Mouse (Mus musculus) liver, adult 2 months (tissue): ENCODE results near the gene Gm29427. TPM values are rescaled to one million over a fixed set of nuclear protein-coding genes. Genes with fewer than 3 reads are reported as not detected.

Source experiments
- DNase-seq: peaks from one replicate; pipeline ENCODE4 v3.0.0-alpha.2; 2011; ENCODE audit warnings: low read depth, low spot score; ENCODE audit errors: extremely low read depth
- H3K27ac ChIP-seq: fragments of 200-500 bp; replicated peaks from 2 replicates; pipeline ENCODE4 v1.5.1; 2012; ENCODE audit warnings: low read depth, mild to moderate bottlenecking, control low read depth, inconsistent platforms, low read length; ENCODE audit not compliant: insufficient read depth
- H3K27me3 ChIP-seq: fragments of 200-500 bp; 2 replicates; pipeline ENCODE4 v1.6.1; 2012; ENCODE audit warnings: mild to moderate bottlenecking, moderate library complexity, low read length, inconsistent platforms; ENCODE audit not compliant: control insufficient read depth, insufficient read depth
- H3K36me3 ChIP-seq: fragments of 200-500 bp; 2 replicates; pipeline ENCODE4 v1.6.1; 2012; ENCODE audit warnings: low read length, inconsistent platforms; ENCODE audit not compliant: control insufficient read depth, insufficient read depth
- H3K4me1 ChIP-seq: fragments of 200-500 bp; 2 replicates; pipeline ENCODE4 v1.6.1; 2011; ENCODE audit warnings: low read length; ENCODE audit not compliant: control insufficient read depth, insufficient read depth
- H3K4me3 ChIP-seq: fragments of 200-500 bp; 2 replicates; pipeline ENCODE4 v1.5.1; 2011; ENCODE audit warnings: low read depth, mild to moderate bottlenecking, control low read depth, low read length, moderate library complexity; ENCODE audit not compliant: insufficient read depth
- H3K79me2 ChIP-seq: fragments of 200-500 bp; 2 replicates; pipeline ENCODE4 v1.6.1; 2012; ENCODE audit warnings: inconsistent platforms, mild to moderate bottlenecking, low read length, moderate library complexity; ENCODE audit not compliant: control insufficient read depth, insufficient read depth
- H3K9ac ChIP-seq: fragments of 200-500 bp; 2 replicates; pipeline ENCODE4 v1.6.1; 2012; ENCODE audit warnings: low read depth, mild to moderate bottlenecking, control low read depth, inconsistent platforms, low read length
- CTCF ChIP-seq: fragments of 200-500 bp; IDR thresholded peaks from 2 replicates; pipeline ENCODE4 v1.5.1; 2011; ENCODE audit warnings: low read depth, low read length, control low read depth
- POLR2A ChIP-seq: fragments of 200-500 bp; IDR thresholded peaks from 2 replicates; pipeline ENCODE4 v1.6.1; 2011; ENCODE audit warnings: low read length, control low read depth; ENCODE audit not compliant: insufficient read depth; ENCODE audit errors: extremely low read depth
- WGBS: fragments of 180-500 bp; shearing (Covaris S2); methylation state at CpG from one replicate; pipeline ENCODE4 v1.1.7; 2018; 5-methylcytosine and 5-hydroxymethylcytosine counted together
- polyA plus RNA-seq: library from polyadenylated mRNA; depleted of rRNA; stranded (reverse); fragments of >200 nt; gene quantifications from 2 replicates; pipeline ENCODE4 v1.2.3, GENCODE M21; 2012
- total RNA-seq: library from RNA; depleted of rRNA; stranded (reverse); fragments of >200 nt; gene quantifications from 2 replicates; pipeline ENCODE4 v1.2.3, GENCODE M21; 2014

Gene Gm29427
- total and polyA plus RNA-seq, 2 experiments: not detected

DNA sequence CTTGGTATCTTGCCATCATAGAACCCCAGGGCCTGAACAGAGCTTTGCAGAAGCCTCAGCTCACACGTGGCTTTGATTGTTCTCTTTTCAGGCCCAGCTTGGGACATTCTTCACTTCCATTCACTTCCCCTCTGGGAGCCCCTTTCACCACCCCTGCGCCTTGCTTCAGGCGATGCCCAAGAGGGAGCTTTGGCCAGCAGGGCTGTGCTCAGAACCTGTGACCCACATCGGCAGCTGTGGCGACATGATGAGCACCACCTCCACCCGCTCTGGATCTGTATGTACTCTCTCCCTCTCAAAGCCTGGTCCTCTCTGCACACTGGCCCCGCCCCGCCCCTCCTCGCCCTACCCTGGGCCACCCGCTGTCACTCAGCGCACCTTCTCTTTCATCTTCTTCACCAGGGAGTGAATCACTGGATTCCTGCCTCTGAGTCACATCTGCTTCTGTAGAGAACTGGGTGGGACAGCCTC, 21.8 kb upstream of the Gm29427 start:
- H3K79me2 ChIP-seq: peaks cover 3% of the 10 kb centered on the region; the same call in 1 of the 2 replicates
- H3K9ac ChIP-seq: no peak overlapping the region
- no peak overlapping the region for H3K4me3 ChIP-seq
- no peak for TF ChIP-seq CTCF
- no peak for TF ChIP-seq POLR2A
- 87% methylated on average over 11 of the region's 11 CpGs for WGBS
- H3K27ac ChIP-seq: no peak overlapping the region
- no peaks in the 10 kb centered on the region for H3K27me3 ChIP-seq
- no peaks in the 10 kb centered on the region for H3K36me3 ChIP-seq
- DNase-seq: no peak
- peaks cover 22% of the 10 kb centered on the region for H3K4me1 ChIP-seq

DNA sequence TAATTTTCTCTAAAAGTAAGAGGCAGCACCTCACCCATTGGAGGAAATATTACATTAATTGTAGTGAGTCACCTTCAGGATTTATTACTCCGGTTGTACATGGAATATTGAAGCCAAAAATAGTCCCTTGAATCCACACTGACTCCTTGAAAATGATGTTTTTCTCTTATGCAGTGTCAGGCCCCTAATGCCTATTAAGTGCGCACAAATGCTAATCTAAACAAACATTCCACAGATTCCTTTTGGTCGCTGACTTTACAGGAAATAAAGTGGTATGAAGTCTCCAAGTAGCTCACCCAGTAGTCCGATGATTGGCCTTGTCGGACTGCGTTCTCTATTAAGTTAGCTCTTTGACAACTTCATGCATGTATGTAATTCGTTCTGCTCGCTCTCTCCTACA, 19.3 kb upstream of the Gm29427 start:
- Histone ChIP-seq H3K4me3 (no peak overlapping the region), H3K4me1 (peaks cover 14% of the 10 kb centered on the region; the same call in 1 of the 2 replicates), H3K27me3 (no peaks in the 10 kb centered on the region), H3K79me2 (peaks cover 3% of the 10 kb centered on the region; the same call in 1 of the 2 replicates), H3K27ac (peak overlapping the region; percentile 84), H3K9ac (no peak overlapping the region), H3K36me3 (no peaks in the 10 kb centered on the region)
- WGBS: 80% methylated on average over 8 of the region's 8 CpGs
- no peak for DNase-seq
- no peak for TF ChIP-seq POLR2A
- no peak for TF ChIP-seq CTCF

DNA sequence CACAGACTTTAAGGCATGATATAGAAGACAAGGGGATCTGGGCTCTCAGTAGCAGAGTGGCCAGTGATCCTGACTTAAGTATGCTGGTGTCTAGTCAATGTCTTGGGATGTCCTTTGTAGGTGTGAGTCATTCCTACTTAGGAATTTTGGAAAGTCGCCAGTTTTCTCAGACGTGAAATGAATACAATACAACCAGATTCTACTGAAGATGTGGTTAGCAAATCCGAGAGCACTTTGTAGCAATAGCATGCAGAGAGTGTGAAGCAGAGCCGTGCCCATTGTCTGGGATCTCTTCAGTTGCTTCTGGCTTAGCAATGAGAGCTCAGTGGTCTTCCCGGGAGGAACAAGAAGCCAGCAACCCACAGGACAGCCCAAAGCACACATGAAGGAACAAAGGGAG, 18.9 kb upstream of the Gm29427 start:
- H3K36me3 ChIP-seq: no peaks in the 10 kb centered on the region
- peak overlapping the region; percentile 84 for H3K27ac ChIP-seq
- TF ChIP-seq POLR2A: no peak
- TF ChIP-seq CTCF: no peak
- peaks cover 3% of the 10 kb centered on the region; the same call in 1 of the 2 replicates for H3K79me2 ChIP-seq
- 47% methylated on average over 5 of the region's 5 CpGs for WGBS
- peak overlapping the region; percentile 40 for H3K9ac ChIP-seq
- DNase-seq: no peak
- peaks cover 14% of the 10 kb centered on the region; the same call in 1 of the 2 replicates for H3K4me1 ChIP-seq
- H3K4me3 ChIP-seq: no peak overlapping the region
- H3K27me3 ChIP-seq: no peaks in the 10 kb centered on the region

DNA sequence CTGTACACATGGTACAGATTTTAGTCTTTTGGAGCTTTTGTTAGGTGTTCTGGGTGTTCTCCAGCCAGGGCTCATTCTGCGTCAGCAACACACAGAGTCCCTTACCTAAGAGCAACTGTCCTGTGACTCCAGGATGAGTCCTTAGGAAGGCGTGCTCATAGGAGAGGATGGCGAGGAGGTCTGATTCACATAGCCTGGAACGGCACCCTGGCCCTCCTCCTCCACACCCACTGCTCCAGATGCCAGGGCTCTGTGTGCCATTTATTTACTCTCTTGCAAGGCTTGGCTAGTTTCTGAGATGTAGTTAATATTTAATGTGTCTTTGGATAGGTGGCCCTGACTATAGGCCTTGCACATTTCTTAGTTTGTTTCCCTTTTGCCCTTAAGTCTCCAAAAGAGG, 18.1 kb upstream of the Gm29427 start:
- H3K9ac ChIP-seq: peak overlapping the region; percentile 39

DNA sequence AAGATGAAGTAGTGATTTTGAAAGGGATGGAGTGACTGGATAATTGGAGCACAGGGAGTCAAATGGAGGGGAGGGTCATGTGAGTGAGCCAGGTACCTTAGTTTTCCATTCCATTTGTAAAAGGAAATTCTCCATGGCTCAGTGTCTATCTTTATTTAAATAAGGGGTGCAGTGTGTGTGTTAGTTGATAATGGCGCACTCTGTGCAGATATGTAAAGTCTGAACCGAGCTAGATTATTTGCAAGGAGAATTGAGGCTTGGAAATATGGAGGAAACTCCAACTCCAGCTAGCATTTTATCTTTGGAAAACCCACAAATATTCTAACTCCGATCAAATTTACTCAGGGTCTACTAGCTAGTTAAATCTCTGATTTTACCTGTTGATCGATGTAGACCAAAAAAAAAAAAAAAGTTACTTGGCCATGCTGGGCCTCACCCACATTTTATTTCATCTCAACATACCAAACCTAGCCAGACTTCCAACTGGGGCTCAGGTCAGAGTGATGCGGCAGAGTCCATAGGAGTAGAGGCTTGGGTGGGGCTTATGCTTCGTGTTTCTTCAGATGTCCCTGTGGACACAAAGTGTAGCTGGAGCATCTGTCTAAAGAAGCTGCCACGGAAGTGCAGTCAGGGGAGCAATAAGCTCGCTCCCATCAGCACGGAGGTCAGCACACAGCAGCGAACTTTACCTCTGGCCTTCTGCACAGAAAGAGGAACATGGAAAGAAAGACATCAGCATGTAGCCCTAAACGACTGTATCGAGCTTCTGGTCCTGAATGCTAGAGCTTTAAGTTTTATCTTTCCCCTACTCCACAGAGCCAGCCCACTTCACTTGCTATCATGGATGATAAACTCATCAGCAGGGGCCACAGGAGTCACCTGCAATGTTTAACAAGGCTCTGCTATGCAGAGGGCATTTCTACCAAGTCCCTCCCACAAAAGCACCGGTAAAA, 17.4 kb upstream of the Gm29427 start:
- no peak for DNase-seq
- TF ChIP-seq POLR2A: no peak
- TF ChIP-seq CTCF: no peak
- Histone ChIP-seq H3K27ac (peak overlapping the region; percentile 47), H3K4me3 (no peak overlapping the region), H3K4me1 (peaks cover 14% of the 10 kb centered on the region), H3K9ac (peak overlapping the region; percentile 39), H3K27me3 (no peaks in the 10 kb centered on the region), H3K36me3 (peaks cover 1% of the 10 kb centered on the region), H3K79me2 (peaks cover 3% of the 10 kb centered on the region; the same call in 1 of the 2 replicates)
- 57% methylated on average over 13 of the region's 13 CpGs for WGBS

More for the DNA sequence above, 18.1 kb upstream of the Gm29427 start:
- H3K36me3 ChIP-seq: no peaks in the 10 kb centered on the region
- peak; percentile 96 for DNase-seq
- WGBS: 33% methylated on average over 4 of the region's 4 CpGs
- TF ChIP-seq CTCF (no peak), POLR2A (no peak)
- no peak overlapping the region; the same call in 1 of the 2 replicates for H3K4me3 ChIP-seq
- peak overlapping the region; percentile 84 for H3K27ac ChIP-seq
- H3K27me3 ChIP-seq: no peaks in the 10 kb centered on the region
- H3K79me2 ChIP-seq: peaks cover 3% of the 10 kb centered on the region; the same call in 1 of the 2 replicates
- H3K4me1 ChIP-seq: peaks cover 14% of the 10 kb centered on the region; the same call in 1 of the 2 replicates
